Mouse (Mus musculus): Measurements from ENCODE around the gene Isx.

The Isx gene

GRCm38 (mm10) chr8:74899796-74900195 is 26.8 kb downstream of the Isx start:
- in situ Hi-C loops (cut with MboI) = no loop called here

- in situ Hi-C loops (cut with MboI) = no loop called here
These were observed 28.8 kb downstream of the Isx start for GRCm38 (mm10) chr8:74901765-74902164.

GRCm38 (mm10) chr8:74903054-74903842 is 30.3 kb downstream of the Isx start:
- in situ Hi-C loops (cut with MboI) = no loop called here

GRCm38 (mm10) chr8:74906333-74906732 is 33.4 kb downstream of the Isx start:
- in situ Hi-C loops (cut with MboI) = no loop called here

- in situ Hi-C loops (cut with MboI) = no loop called here
These were observed 37.7 kb downstream of the Isx start for GRCm38 (mm10) chr8:74910708-74911107.

- in situ Hi-C loops (cut with MboI) = no loop called here
These were observed 47.9 kb downstream of the Isx start for GRCm38 (mm10) chr8:74920691-74921421.

GRCm38 (mm10) chr8:74921882-74922518 is 49.0 kb downstream of the Isx start:
- in situ Hi-C loops (cut with MboI) = no loop called here

- in situ Hi-C loops (cut with MboI) = no loop called here
These were observed 55.0 kb downstream of the Isx start for GRCm38 (mm10) chr8:74927940-74928339.

- in situ Hi-C loops (cut with MboI) = no loop called here
These were observed 57.8 kb downstream of the Isx start for GRCm38 (mm10) chr8:74930731-74931130.

GRCm38 (mm10) chr8:74935308-74935707 is 62.3 kb downstream of the Isx start:
- in situ Hi-C loops (cut with MboI) = no loop called here

- in situ Hi-C loops (cut with MboI) = no loop called here
These were observed 63.7 kb downstream of the Isx start for GRCm38 (mm10) chr8:74936656-74937055.

- in situ Hi-C loops (cut with MboI) = no loop called here
These were observed 69.1 kb downstream of the Isx start for GRCm38 (mm10) chr8:74942056-74942455.

Data from mature B cell (primary cell).